Mouse (Mus musculus) embryo, embryonic 11 days (tissue): ENCODE data around the gene Cfap99.
A peak's percentile ranks its signal among the peaks of the same experiment; 100 is the strongest.

Experiments used
- DNase-seq: peaks from one replicate; pipeline ENCODE4 v3.0.0-alpha.2; 2015

Cfap99 gene

DNA sequence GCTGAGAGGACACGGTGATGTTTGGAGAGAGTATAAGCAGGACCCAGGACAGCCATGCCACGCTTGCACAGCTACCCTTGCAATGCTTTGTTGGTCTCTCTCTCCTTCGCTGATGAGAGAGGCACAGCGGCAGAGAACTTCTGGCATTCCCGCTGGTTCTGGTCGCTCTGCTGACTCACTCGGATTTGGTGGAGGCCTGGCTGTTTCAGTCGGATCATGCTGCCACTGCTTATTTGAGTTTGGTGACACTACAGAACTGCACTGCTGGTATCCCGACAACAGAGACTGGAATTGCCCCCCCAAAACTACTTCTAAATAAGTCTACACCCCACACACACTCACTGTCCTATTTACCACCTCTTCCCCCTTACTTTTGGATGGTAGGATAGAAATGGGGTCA is 9.2 kb upstream of the Cfap99 start:
- DNase-seq, result no peak

DNA sequence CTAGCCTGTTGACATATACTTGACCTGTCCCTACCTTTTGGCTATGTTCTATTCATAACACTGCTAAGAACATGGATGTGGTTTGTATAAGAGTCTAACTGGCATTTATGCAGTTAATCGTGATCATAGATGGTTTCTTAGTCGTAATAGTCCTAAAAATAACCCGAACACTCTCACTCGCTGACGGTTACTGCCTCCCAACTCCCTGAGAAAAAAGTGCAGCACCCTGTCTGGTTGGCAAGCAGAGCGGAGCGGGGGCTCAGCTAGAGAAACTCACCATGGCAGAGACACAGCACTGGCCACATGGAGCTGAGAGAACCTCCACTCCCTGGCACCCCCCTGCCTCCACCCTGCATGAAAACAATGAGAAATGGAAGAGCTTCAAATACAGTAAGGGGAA is 7.4 kb upstream of the Cfap99 start:
- DNase-seq, result no peak

DNA sequence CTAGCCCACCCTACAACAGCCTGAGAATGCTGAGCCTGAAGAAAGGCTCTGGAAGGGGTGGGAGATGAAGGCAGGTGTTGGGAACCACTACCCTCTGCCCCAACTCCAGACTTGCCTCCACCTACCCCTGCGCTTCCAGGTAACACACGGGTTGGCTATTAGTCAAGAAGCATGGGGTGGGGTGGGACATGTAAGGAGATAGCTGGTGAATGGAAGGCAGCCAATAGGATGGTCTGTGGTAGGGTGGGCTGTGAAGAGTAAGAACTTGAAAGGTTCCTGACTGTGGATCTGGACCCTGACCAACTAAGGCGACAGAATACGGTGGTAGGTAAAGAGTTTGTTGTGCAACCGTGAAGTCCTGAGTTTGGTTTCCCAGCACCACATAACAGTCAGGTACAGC is 5.0 kb upstream of the Cfap99 start:
- no peak for DNase-seq

DNA sequence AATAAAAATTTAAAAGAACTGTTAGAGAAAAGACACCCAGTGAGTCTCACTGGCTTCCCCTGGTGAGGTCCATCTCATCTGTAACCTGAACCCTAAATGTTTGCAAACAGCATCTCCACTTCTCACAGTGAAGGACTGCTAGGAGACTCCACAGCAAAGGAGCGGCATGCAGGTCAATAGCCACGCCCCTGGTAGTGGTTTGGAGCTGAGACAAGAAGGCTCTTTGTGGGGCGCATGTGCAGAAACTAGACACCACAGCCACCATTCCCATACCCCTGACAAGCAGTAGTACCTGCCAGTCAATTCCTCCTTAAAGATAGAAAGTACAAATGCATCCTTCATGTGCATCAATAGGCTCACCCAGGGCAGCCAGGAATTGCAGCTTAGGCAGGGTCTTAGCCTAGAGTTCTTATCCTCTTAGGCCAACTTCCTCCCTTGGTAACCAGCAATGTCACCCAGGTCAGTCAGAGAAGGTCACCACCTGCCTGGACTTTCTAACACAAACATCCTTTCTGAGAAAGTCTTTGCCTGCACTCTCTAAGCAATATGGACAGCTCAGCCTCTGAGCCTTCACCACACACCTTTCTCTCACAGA is 4.1 kb upstream of the Cfap99 start:
- DNase-seq, result no peak

DNA sequence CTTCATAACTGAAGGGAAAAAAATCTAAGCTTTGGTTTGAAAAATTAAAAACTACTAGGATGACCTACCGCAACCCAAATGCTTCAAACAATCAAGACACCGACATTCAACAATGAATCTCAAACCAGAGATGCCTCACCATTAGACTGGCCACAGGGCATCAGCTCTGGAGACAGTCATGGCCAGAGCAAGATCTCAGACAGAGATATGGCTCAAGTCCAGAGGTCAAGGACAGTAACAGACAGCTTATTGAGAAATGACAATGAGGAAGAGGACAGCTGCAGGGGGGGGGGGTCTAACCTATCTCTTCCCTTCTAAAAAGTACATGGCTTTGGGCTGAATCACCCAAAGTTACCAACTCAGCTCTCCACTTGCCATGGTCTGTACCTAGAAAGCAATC is 3.1 kb upstream of the Cfap99 start:
- no peak for DNase-seq

DNA sequence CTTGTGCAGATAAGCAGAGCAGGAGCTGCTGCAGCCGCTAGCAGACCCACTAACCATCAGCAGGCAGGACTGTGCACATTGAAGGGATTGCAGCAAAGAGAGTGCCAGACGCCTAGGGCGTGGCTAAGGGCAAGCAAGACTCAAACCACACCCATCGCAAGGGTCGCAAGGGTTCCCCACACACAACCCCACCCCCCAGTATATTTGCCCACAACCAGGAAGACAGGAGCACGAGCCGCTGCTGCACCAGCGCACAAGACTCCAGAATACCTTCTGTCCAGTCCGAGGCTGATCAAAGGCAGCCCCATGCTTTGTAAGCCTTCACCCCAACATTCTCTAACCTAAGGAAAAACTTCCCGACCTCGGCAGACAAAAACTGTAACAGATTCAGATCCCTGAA is 1.9 kb upstream of the Cfap99 start:
- peak; percentile 34 for DNase-seq

DNA sequence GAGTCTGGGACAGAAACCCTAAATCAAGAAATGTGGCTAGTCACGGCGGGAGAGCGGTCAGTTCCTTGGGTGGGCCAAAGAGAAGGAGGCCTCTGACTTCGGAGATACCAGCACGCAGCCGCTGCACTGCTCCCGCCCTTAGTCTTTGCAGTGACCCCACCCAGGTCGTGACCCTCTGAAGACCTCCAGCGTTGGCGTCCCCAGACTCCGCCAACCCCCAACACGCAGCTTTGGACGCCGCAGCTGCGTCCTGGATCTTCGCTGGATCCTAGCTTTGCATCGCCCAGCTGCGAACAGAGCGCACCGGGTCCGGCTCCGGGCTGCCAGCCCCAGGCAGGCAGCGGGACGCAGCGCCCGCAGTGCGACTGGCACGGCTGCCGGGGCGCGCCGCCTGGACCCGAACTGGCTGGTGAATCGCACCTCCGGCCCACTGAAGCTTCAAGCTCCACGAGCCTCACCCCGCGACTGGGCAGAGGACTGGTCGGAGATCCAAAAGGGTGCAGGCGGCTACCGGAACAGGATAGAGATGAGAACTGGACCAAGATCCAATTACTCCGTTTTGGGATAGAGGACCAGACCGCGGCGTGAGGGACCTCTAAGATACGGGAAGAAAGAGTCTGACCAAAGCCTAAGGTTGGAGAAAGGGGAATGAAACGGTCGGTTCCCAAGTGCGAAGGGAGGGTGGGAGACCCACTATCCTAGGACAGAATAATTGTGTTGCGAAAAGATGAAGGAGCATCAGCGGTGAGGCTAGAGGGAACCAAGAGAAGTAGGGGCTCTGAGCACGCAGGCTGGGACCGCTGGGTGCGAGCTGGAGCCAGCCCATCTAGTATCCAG is 1.2 kb upstream of the Cfap99 start:
- DNase-seq, result peak; percentile 61

DNA sequence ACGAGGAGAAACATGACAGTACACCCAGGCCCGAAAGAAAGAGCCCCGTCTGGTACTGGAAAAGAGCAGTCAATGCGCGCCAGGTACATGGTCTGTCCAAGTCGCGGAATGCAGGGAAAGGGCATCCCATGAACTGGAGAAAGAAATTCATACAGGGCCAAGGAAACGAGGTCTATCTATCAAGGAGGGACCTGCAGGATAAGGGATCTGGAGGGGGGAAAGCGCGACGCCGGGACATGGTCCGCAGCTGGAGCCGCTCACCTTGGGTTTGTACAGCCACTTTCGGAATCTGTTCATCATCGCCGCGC is 608 bp upstream of the Cfap99 start:
- DNase-seq, result peak; percentile 10

DNA sequence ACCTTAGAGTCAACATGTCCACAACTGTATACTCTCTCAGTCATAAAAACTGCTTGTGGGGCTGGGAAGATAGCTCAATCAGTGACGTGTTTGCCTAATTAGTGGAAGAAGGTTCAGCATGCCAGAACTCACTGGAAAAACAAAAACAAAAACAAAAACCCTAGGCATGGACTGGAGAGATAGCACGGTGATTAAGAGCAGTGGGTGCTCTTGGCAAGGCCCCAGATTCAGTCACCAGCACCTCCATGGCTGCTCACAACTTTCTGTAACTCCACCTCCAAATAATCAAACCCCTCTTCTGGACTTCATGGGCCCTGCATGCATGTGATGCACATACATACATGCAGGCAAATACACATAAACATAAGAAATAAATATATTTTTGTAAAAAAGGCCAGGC is 886 bp downstream of the Cfap99 start:
- DNase-seq, result no peak

DNA sequence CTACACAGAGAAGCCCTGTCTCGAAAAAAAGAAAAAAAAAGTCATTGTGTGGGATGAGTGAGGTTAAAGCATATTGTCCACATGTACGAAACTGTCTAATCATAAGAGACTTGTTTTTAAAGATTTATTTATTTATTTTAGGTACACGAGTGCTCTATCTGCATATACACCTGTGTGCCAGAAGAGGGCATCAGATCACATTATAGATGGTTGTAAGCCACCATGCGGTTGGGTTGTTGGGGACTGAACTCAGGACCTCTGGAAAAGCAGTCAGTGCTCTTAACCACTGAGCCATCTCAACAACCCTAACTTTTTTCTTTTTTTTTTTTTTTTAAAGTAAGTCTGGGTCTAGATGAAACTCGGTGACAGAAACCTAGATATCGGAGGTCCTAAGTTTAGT is 5.0 kb downstream of the Cfap99 start:
- no peak for DNase-seq

DNA sequence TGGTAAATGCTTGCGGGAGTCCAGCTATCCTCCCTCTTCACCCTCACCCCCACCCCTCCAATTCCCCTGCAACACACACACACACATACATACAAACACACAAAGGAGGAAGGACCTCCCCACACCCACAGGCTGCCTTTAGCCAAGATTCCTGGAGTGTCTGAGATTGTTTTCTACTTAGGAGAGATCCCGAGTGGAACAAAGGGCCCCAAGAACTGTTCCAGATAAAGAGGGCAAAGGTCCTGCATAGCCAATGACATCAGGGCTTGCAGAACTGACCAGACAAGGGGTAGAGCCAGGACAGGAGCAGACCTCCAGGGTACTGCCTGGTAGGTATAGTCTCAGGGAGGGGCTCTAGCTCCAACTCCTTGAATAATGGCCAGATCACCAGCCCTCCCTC is 6.3 kb downstream of the Cfap99 start:
- DNase-seq, result no peak

DNA sequence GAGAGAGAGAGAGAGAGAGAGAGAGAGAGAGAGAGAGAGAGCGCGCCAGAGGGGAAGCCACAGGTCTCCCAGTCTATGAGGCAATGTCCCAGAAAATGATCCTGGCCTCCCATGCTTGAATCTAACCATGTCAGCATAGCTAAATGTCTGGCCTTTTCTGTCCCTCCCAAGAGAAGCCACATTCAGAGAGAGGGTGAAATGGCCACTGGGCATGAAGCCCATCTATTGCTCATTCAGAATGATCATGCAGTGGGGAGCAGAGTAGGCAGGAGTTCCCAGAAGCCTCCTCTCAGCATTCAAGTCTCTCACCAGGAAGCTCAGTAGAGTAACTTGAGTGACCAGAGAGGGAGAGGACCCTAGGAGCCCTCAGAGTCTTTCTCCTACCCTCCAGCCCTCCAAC is 6.7 kb downstream of the Cfap99 start:
- no peak for DNase-seq

DNA sequence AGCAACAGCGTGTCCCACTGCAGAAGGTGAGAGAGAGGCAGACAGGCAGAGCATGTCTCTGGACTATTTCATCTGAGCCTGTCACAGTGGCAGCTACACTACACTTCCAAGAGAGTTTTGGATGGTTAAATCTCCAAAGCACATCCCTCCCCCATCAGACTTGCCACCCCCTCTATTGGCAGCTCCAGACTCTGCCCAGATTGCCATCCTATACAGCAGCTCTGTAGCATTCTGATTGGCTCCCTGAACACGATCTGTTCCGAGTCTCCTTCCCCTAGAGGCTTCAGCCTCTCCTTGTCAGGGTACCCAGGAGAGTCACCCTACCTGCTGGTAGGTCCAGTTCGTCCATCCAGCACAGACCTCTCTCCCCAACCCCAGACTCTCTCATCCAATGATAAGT is 9.7 kb downstream of the Cfap99 start:
- no peak for DNase-seq

DNA sequence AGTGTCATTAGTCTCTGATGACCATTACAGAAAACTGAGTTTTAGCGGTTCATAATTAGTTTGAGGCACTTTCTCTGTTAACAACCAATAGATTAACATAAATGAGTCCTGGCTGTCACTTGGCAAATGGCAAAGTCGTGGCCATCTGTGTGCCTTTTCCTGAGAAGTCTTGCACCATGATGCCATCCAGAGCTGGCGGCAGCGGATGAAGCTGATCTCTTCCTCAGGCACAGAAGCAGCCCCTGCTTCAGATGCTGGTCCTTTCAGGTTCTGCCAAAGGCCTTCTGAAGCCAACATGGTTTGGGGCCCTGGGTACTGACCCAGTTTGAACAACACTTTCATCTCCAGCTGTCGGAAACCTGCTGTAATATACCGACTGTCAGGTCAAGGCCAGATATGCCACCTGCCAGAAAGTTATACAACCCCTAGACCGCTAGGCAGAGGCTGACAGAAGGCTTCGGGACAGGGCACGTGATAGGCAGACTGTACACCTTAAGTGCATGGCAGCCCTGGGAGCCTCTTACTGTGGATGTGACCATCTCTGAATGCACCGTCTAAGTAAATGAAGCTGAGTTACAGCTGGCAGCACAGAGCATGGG is 10.6 kb downstream of the Cfap99 start:
- no peak for DNase-seq

DNA sequence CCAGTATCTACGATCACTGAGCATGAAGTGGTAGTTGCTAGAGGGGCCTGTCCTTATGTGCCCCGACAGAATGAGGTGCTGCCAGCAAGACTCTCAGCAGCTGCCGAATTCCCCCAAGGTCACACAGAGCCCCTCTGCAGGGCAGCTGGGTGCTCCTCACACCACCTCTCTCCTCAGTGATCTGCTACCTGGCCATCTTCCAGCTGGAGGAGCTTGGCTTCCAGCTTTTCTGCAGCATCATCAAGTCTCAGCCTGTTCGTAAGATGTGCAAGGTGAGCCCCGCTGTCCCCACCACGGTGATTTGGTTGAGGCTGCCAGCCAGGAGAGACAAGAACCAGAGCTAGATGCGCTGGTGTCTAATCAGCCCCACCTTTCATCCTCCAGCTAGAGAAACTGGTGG is 14.0 kb downstream of the Cfap99 start:
- DNase-seq, result no peak

DNA sequence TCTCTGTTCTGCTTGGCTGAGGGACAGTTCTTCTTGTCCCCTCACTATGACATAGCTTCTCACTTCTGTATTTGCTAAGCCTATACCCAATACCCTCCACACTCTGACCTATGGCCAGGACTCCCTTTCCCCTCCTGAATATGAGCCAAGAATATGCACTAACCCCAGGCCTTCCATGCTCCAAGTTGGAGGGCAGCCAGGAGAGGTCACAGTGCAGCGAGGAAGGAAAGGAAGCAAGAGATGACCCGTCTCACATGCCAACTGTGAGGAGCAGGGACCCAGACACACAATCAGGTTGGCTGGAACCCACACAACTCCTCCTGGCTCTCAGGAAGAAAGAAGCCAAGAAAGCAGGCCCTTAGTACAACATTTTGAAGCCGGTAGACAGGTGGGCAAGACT is 20.6 kb downstream of the Cfap99 start:
- DNase-seq, result no peak

DNA sequence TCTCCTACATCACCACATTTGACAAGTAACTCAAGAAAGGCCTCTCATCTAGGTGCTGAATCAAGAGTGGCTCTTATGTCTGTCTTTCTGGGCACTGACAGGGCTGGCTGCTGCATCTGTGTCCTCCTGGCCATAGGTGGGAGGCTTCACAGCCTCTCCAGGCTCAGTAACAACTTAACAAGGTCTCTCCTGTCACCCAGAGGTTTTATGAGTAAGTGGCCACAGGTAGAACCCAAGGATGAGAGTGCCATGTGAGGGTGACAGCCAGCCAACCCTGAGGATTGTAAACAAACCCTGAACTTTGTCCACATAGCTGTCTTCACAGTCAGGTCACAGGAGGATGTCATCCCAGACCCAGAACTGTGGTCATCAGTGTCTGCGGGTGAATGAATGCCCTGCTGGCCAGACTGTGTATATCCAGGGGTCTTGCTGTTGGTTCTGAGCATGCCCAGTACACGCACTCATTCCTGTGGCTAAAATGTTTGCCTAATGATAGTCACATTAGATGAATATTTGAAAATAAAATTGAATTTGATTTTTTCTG is 31.2 kb downstream of the Cfap99 start:
- no peak for DNase-seq

DNA sequence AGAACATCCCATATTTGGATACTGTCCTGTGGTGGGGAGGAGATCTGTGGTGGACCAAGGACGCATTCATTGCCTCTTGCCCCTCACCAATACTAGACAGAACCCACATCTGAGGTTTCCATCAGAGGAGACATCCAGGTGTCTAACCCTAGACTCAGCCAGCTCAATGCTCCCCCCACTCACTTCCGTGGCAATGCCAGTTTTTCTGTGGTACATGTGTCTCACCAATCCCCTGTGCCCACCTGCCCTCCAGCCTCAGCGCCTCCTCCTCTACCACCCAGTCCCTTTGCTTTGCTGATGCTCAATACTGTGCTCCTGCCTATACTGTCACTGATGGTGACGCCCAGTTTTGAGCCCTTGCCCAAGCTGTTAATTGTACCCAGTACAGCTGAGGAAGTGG is 32.8 kb downstream of the Cfap99 start:
- DNase-seq, result no peak

DNA sequence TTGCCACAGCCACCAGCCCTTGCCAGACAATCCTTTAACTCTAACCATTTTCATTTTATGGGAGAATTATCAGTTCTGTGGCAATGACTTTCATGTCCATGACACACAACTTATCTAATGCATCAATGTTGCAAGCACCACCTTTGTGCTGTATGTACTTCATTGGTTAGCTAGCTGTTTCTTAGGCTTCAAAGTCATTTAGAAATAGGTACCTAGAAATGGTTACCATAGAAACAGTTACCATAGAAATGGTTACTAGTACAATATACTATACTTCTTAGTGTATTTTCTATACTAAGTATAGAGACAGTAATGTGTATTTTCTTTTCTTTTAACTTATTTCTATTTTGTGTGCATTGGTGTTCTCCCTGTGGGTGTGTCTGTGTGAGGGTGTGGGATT is 36.9 kb downstream of the Cfap99 start:
- DNase-seq, result no peak

DNA sequence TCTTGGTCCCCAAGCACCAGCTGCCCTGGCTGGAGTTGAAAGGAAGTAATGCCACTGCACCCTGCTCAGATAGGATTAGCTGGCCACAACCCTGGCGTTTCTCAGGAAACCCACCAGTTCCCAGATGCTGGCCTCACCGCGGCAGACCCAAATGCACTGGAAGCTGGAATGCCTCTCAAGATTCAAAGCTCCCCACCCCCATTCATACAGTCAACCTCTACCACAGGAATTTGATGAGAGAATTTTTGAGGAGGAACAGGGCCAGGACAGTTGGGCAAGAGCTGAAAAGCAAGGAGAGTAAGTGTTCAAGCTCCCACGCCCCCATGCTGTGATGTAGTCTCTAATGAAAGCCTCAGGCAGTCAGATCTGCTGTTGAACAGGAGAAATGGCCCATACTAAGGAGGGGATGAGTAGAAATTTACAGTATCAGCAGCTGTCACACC is 37.9 kb downstream of the Cfap99 start:
- DNase-seq, result peak; percentile 33

DNA sequence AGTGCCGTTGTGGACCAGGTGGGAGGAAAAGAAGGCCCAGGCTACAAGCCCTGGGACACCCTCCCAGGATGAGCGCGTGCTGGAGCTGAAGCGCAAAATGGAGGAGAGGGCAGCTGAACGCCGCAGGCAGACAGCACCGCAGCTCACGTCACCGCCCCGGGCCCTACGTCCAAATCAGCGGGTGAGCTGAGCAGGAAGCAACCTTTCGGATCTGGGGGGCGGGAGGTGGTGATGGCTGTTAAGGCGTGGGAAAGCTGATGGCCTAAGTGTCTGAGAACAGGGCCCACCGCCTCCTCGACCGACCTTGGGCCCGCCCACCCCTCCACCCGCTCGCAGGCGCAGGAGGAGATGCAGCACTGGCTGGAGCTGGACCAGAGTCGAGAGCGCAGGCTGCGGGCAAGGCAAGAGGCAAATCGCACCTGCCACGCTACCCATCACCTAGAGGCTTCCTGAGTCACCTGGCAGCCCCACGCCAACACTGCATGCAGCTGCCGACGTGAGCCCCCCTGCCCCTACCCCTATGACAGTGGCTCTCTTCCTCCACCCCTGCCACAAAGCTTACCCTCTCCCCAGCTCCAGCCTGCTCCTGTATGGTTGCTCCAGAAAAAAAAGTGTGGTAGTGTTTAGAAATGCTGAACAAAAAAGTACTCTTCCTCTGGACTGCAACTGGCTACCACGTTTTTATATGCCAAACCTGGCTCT is 38.6 kb downstream of the Cfap99 start:
- DNase-seq, result peak; percentile 70

DNA sequence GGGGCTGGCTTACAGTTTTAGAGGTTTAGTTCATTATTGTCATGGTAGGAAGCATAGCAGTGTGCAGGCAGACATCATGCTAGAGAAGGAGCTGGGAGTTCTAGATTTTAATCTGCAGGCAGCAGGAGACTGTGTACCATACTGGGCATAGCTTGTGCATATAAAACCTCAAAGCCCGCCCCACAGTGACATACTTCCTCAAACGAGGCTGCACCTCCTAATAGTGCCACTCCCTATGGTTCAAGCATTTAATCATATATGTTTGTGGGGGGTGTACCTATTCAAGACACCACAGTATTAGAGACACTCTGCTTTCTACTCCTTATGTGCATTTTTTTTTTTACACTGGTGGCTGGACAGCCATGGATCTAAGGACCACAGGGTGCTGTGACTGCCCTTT is 41.7 kb downstream of the Cfap99 start:
- DNase-seq, result no peak

DNA sequence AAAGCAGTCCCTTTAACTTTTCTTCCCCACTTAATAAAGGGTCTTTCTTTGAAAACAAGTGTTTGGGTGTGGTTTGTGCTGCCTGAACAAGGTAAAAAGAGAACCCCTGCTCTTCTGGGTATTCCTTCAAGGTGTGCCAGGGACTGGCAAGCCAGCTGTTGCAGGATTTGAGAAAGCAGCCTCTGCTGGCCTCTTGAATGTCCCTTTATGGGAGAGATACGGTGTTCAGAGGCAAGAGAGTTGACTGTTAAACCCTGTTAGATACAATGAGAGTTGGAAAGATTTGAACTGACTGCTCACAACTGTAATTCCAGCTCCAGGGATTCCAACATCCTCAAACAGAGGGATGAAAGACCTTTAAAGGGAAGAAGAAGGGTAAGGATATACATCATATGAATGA is 45.7 kb downstream of the Cfap99 start:
- no peak for DNase-seq
